Mouse (Mus musculus) brain, adult 10 weeks (tissue): ENCODE data around the gene Skida1. TPM values are rescaled to one million over a fixed set of nuclear protein-coding genes. Genes with fewer than 3 reads are reported as not detected.

ENCODE experiments used
- polyA plus RNA-seq: library from polyadenylated mRNA; stranded (reverse); fragments of 350-450 nt; fragmentation: Illumina TruSeq; extraction: RNeasy Lipid Tissue Mini Kit (QIAGEN cat#74804); gene quantifications from one replicate; pipeline ENCODE4 v1.2.3, GENCODE M21; 2015; ENCODE audit warnings: low read depth, low replicate concordance

Skida1 gene
- 5.4 TPM for polyA plus RNA-seq

GRCm38 (mm10) chr2:18048453-18049075, at the start of gene Skida1:
Skida1 (minus strand) TSS chr2:18049051.

GRCm38 (mm10) chr2:18055016-18055928, 6.4 kb upstream of the Skida1 start, which contains the start of gene Mllt10:
Mllt10 (plus strand) TSS chr2:18055237.

GRCm38 (mm10) chr2:18037491-18037890, 11.4 kb downstream of the Skida1 start, which contains the start of gene A930004D18Rik:
A930004D18Rik (minus strand) TSS chr2:18037737.

GRCm38 (mm10) chr2:17996858-17997257, 52.0 kb downstream of the Skida1 start, which contains the start of gene H2al2a:
H2al2a (minus strand) TSS chr2:17996958.

Other genes with a start within 250 kb of the Skida1 start
- gene H2al2a, start 52.1 kb downstream of the Skida1 start, polyA plus RNA-seq = not detected
- 2.2 TPM for gene A930004D18Rik, start 11.3 kb downstream of the Skida1 start, polyA plus RNA-seq
- gene Mllt10, start 6.2 kb upstream of the Skida1 start, polyA plus RNA-seq = 25.8 TPM